Mouse (Mus musculus) thymus, adult 2 months (tissue): Measurements from ENCODE around the gene Sebox. TPM values are rescaled to one million over a fixed set of nuclear protein-coding genes. Genes with fewer than 3 reads are reported as not detected.
"Not testable (repeated sequence)": the region's sequence is repeated elsewhere in the genome, so short reads cannot be mapped to it uniquely, and the experiment has no call there.

ENCODE experiments used
- DNase-seq: peaks from one replicate; pipeline ENCODE4 v3.0.0; 2021
- H3K27ac ChIP-seq: fragments of 200-500 bp; 2 replicates; pipeline ENCODE4 v1.5.1; 2012; ENCODE audit warnings: low read length, control low read depth; ENCODE audit not compliant: control insufficient read depth, insufficient read depth
- H3K27me3 ChIP-seq: fragments of 200-500 bp; 2 replicates; pipeline ENCODE4 v1.6.1; 2012; ENCODE audit warnings: mild to moderate bottlenecking, low read length, moderate library complexity, mixed read lengths; ENCODE audit not compliant: control insufficient read depth, insufficient read depth
- H3K36me3 ChIP-seq: fragments of 200-500 bp; 2 replicates; pipeline ENCODE4 v1.6.1; 2012; ENCODE audit warnings: mild to moderate bottlenecking, low read length, moderate library complexity; ENCODE audit not compliant: control insufficient read depth, insufficient read depth
- H3K4me1 ChIP-seq: fragments of 200-500 bp; replicated peaks from 2 replicates; pipeline ENCODE4 v1.6.1; 2012; ENCODE audit warnings: low read length; ENCODE audit not compliant: control insufficient read depth, insufficient read depth
- H3K4me3 ChIP-seq: fragments of 200-500 bp; 2 replicates; pipeline ENCODE4 v1.5.1; 2012; ENCODE audit warnings: mild to moderate bottlenecking, low read length, control low read depth, moderate library complexity; ENCODE audit not compliant: control insufficient read depth, insufficient read depth
- CTCF ChIP-seq: fragments of 200-500 bp; IDR thresholded peaks from 2 replicates; pipeline ENCODE4 v1.5.1; 2012; ENCODE audit warnings: mild to moderate bottlenecking, control low read depth, low read length, moderate library complexity, borderline replicate concordance; ENCODE audit not compliant: control insufficient read depth, poor library complexity, insufficient read depth; ENCODE audit errors: extremely low read depth
- POLR2A ChIP-seq: fragments of 200-500 bp; IDR thresholded peaks from 2 replicates; pipeline ENCODE4 v1.6.1; 2012; ENCODE audit warnings: mild to moderate bottlenecking, low read length, control low read depth, moderate library complexity; ENCODE audit not compliant: control insufficient read depth, poor library complexity, insufficient read depth; ENCODE audit errors: extremely low read depth
- WGBS: fragments of 180-500 bp; shearing (Covaris S2); methylation state at CpG from one replicate; pipeline ENCODE4 v1.1.7; 2018; 5-methylcytosine and 5-hydroxymethylcytosine counted together
- polyA plus RNA-seq: library from polyadenylated mRNA; depleted of rRNA; stranded (reverse); fragments of >200 nt; gene quantifications from 2 replicates; pipeline ENCODE4 v1.2.3, GENCODE M21; 2012

The Sebox gene
- polyA plus RNA-seq, 1 experiment, result 0.09 TPM

GRCm38 (mm10) chr11:78530001-78530400, 26.8 kb downstream of the Sebox start:
- 95% methylated on average over 12 of the region's 12 CpGs for WGBS
- no peak for DNase-seq
- Histone ChIP-seq H3K4me3 (no peak overlapping the region), H3K27ac (no peak overlapping the region), H3K36me3 (no peaks in the 10 kb centered on the region), H3K4me1 (no peaks in the 10 kb centered on the region), H3K27me3 (no peaks in the 10 kb centered on the region)
- TF ChIP-seq CTCF (no peak), POLR2A (no peak)

DNA sequence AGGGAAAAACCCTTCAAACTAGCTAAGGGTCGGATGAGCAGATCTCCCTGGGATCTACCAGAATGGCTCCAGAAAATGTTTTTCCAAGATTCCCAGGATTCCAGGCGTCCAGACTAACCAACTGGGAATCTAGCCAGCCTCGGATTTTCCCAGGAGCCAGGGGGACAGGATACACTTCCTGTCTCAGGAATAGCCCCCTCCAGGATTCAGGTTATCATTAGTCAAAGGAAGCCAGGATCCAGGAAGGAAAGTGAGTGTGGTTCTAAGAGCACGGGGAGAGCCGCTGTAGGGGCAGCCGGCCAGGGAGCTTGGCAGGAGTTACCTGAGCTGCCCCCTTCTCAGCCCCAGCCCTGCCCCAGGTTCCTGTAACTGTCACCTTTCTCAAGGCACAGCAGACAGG, 27.8 kb downstream of the Sebox start:
- Histone ChIP-seq H3K27ac (no peak overlapping the region), H3K27me3 (no peaks in the 10 kb centered on the region), H3K4me1 (peaks cover 6% of the 10 kb centered on the region), H3K36me3 (no peaks in the 10 kb centered on the region), H3K4me3 (no peak overlapping the region)
- WGBS, result 91% methylated on average over 6 of the region's 6 CpGs
- no peak for DNase-seq
- TF ChIP-seq CTCF (no peak), POLR2A (no peak)

DNA sequence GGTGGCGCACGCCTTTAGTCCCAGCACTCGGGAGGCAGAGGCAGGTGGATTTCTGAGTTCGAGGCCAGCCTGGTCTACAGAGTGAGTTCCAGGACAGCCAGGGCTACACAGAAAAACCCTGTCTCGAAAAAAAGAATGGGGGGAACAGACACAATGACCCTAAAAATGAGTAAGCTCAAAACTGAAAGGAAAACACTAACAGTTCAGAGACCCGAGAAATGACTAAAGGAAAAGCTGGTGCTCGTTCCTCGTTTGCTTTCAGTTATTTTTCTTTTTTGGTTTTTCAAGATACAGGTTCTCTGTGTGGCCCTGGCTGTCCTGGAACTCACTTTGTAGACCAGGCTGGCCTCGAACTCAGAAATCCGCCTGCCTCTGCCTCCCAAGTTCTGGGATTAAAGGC, 28.3 kb downstream of the Sebox start:
- H3K27me3 ChIP-seq, H3K27ac ChIP-seq, H3K4me1 ChIP-seq, DNase-seq, H3K36me3 ChIP-seq, H3K4me3 ChIP-seq: not testable (repeated sequence)
- 88% methylated on average over 10 of the region's 10 CpGs for WGBS

DNA sequence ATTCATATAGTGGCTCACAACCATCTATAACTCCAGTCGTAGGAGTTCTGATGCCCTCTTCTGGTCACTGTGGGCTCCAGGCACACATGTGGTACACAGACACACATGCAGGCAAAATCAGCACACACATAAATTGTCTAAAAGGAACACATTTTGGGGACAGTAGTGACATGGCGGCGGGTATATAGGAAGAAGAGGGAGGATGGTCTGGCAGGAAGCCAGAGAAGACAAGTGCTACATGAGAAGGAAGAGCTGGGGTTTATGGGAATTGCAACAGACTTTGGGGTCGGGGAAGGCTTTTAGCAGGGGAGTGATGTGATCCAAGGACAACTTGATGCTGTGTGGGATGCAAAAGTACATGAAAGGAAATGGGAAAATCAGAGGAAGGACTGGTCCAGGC, 31.3 kb downstream of the Sebox start:
- TF ChIP-seq POLR2A (no peak), CTCF (no peak)
- H3K27ac ChIP-seq, result no peak overlapping the region
- peaks cover 9% of the 10 kb centered on the region for H3K4me1 ChIP-seq
- no peak overlapping the region for H3K4me3 ChIP-seq
- DNase-seq, result no peak
- WGBS, result 91% methylated on average over 4 of the region's 4 CpGs
- no peaks in the 10 kb centered on the region; the same call in 1 of the 2 replicates for H3K36me3 ChIP-seq
- no peaks in the 10 kb centered on the region for H3K27me3 ChIP-seq

GRCm38 (mm10) chr11:78535376-78536079, 32.3 kb downstream of the Sebox start:
- no peak for DNase-seq
- TF ChIP-seq CTCF (no peak), POLR2A (no peak)
- H3K36me3 ChIP-seq, result peaks cover 3% of the 10 kb centered on the region; the same call in 1 of the 2 replicates
- WGBS, result under 1% methylated on average over 23 of the region's 23 CpGs
- 0 out of 2 replicates have a peak overlapping the region, but pooled peaks have one; percentile 0 for H3K27ac ChIP-seq
- H3K4me1 ChIP-seq, result peaks cover 9% of the 10 kb centered on the region
- H3K4me3 ChIP-seq, result peak overlapping the region; percentile 50
- H3K27me3 ChIP-seq, result no peaks in the 10 kb centered on the region

- TF ChIP-seq POLR2A, result peak; percentile 57
- TF ChIP-seq CTCF, result 0 out of 2 replicates have a peak, but pooled peaks have one; percentile 3
- DNase-seq, result peak; percentile 99
- under 1% methylated on average over 52 of the region's 52 CpGs for WGBS
- peak within 1 kb of the TSS; percentile 19 for H3K27ac ChIP-seq
- no peaks in the 10 kb centered on the region for H3K27me3 ChIP-seq
- H3K4me3 ChIP-seq, result peak within 1 kb of the TSS; percentile 70
- peaks cover 9% of the 10 kb centered on the region for H3K4me1 ChIP-seq
- H3K36me3 ChIP-seq, result peaks cover 9% of the 10 kb centered on the region; the same call in 1 of the 2 replicates
Measured at GRCm38 (mm10) chr11:78536080-78536689, 32.9 kb downstream of the Sebox start, which contains the start of the genes Tnfaip1 and Ift20. Gene Tnfaip1 (minus strand): TSS chr11:78536332. Gene Ift20 (plus strand): TSS chr11:78536361.
